Mouse (Mus musculus): Measurements from ENCODE around the gene Grm8.

DNA sequence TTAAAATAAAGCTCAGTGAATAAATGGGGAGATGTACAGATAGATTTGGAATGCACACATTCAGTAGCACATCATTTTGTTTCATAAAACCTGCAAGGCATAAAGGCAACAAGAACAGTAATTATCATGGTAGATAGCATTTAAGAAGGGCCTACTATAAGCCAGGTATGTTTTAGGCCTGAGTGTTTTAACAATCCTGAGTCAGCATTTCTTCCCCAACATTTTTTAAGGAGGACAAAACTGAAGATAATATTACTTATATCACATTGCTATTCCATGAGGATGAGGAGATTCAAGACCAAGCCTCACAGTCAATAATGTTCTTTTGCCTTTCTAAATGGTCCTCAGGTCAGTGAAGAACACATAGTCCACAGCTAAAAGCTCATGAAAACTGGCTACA lies 762.6 kb downstream of the Grm8 start:
- TF ChIP-seq CTCF (IDR thresholded peaks at IDR 0.05; ENCODE audit: extremely low read depth, insufficient read depth, insufficient read length, insufficient replicate concordance) (no peak), POLR2A (IDR thresholded peaks at IDR 0.05; ENCODE audit: low read depth, low read length) (no peak)

All from spleen, adult 2 months (tissue).